Mouse (Mus musculus): ENCODE results near the gene Cdc25b. TPM values are rescaled to one million over a fixed set of nuclear protein-coding genes. Genes with fewer than 3 reads are reported as not detected.
A peak's percentile ranks its signal among the peaks of the same experiment; 100 is the strongest.

Gene Cdc25b
- total and polyA plus RNA-seq, 3 experiments: 12.6 to 34.5 TPM; not detected in 1

DNA sequence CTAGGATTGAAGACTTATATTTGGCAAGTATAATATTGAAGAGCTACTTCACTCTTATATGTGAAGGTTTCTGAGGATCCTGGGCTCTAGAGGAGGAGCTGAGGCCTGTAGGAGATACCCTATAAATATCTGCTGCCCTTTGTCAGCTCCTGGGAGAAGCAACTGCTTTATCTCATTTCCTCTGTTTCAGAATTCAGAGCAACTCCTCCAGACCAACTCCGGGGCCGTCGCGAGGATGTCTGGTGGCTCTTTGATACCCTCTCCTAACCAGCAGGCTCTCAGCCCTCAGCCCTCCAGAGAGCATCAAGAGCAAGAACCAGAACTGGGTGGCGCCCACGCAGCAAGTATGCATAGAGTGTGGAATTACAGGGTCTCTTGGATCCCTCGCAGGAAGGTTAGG lies 56.2 kb downstream of the Cdc25b start (continued):
- peak; percentile 57 to 70; a peak in 3 of 4 replicates for TF ChIP-seq EP300 (IDR thresholded peaks at IDR 0.05; ENCODE audit: low read depth in 1 of 2, low read length in 2 of 2)

Other genes with a start within 250 kb of the Cdc25b start
- 0.10 TPM in 1 of 2 replicates, not detected in the other for gene Gfra4, start 143.9 kb upstream of the Cdc25b start, total RNA-seq (2012; rRNA removed)
- gene Gfra4, start 143.9 kb upstream of the Cdc25b start, polyA plus RNA-seq (2012; ENCODE audit: insufficient read depth in 1 of 2, insufficient read length in 2 of 2, low read depth in 1 of 2, low replicate concordance in 2 of 2, missing spikeins in 1 of 2): not detected
- 0.12 TPM in 1 of 2 replicates, not detected in the other for gene Adam33, start 123.1 kb upstream of the Cdc25b start, total RNA-seq (2012; rRNA removed)
- gene Adam33, start 123.1 kb upstream of the Cdc25b start, polyA plus RNA-seq (2012; ENCODE audit: insufficient read depth in 1 of 2, insufficient read length in 2 of 2, low read depth in 1 of 2, low replicate concordance in 2 of 2, missing spikeins in 1 of 2): under 1 TPM in 1 of 2 experiments, not detected in 1; 0.28 TPM
- 0.04 TPM in 1 of 2 replicates, not detected in the other for gene Siglec1, start 100.2 kb upstream of the Cdc25b start, total RNA-seq (2012; rRNA removed)
- gene Siglec1, start 100.2 kb upstream of the Cdc25b start, polyA plus RNA-seq (2012; ENCODE audit: insufficient read depth in 1 of 2, insufficient read length in 2 of 2, low read depth in 1 of 2, low replicate concordance in 2 of 2, missing spikeins in 1 of 2): under 1 TPM in 1 of 2 experiments, not detected in 1; 0.07 TPM
- 0.04 and 0.07 TPM in 2 replicates for gene Hspa12b, start 59.7 kb upstream of the Cdc25b start, total RNA-seq (2012; rRNA removed)
- gene Hspa12b, start 59.7 kb upstream of the Cdc25b start, polyA plus RNA-seq (2012; ENCODE audit: insufficient read depth in 1 of 2, insufficient read length in 2 of 2, low read depth in 1 of 2, low replicate concordance in 2 of 2, missing spikeins in 1 of 2): 1 to 10 TPM in 1 of 2 experiments, not detected in 1; 1.2 TPM
- not detected in 2 replicates for gene Gm11037, start 53.5 kb upstream of the Cdc25b start, total RNA-seq (2012; rRNA removed)
- gene Gm11037, start 53.5 kb upstream of the Cdc25b start, polyA plus RNA-seq (2012; ENCODE audit: insufficient read depth in 1 of 2, insufficient read length in 2 of 2, low read depth in 1 of 2, low replicate concordance in 2 of 2, missing spikeins in 1 of 2): not detected
- 38.2 and 45.5 TPM in 2 replicates for gene 1700037H04Rik, start 26.9 kb upstream of the Cdc25b start, total RNA-seq (2012; rRNA removed)
- gene 1700037H04Rik, start 26.9 kb upstream of the Cdc25b start, polyA plus RNA-seq (2012; ENCODE audit: insufficient read depth in 1 of 2, insufficient read length in 2 of 2, low read depth in 1 of 2, low replicate concordance in 2 of 2, missing spikeins in 1 of 2): 10 to 100 TPM in 1 of 2 experiments, not detected in 1; 72.6 TPM
- gene Cenpb, start 6.9 kb upstream of the Cdc25b start, total RNA-seq (2012; rRNA removed): 16.1 and 24.3 TPM in 2 replicates
- gene Cenpb, start 6.9 kb upstream of the Cdc25b start, polyA plus RNA-seq (2012; ENCODE audit: insufficient read depth in 1 of 2, insufficient read length in 2 of 2, low read depth in 1 of 2, low replicate concordance in 2 of 2, missing spikeins in 1 of 2): 10 to 100 TPM in 1 of 2 experiments, not detected in 1; 34.9 TPM
- gene Spef1, start 333 bp downstream of the Cdc25b start, total RNA-seq (2012; rRNA removed): 0.46 and 1.8 TPM in 2 replicates
- gene Spef1, start 333 bp downstream of the Cdc25b start, polyA plus RNA-seq (2012; ENCODE audit: insufficient read depth in 1 of 2, insufficient read length in 2 of 2, low read depth in 1 of 2, low replicate concordance in 2 of 2, missing spikeins in 1 of 2): 1 to 10 TPM in 1 of 2 experiments, not detected in 1; 1.2 TPM
- gene Ap5s1, start 20.1 kb downstream of the Cdc25b start, total RNA-seq (2012; rRNA removed): 9.6 TPM in 2 replicates
- 10 to 100 TPM in 1 of 2 experiments, not detected in 1; 12.7 TPM for gene Ap5s1, start 20.1 kb downstream of the Cdc25b start, polyA plus RNA-seq (2012; ENCODE audit: insufficient read depth in 1 of 2, insufficient read length in 2 of 2, low read depth in 1 of 2, low replicate concordance in 2 of 2, missing spikeins in 1 of 2)
- 21.2 and 21.3 TPM in 2 replicates for gene Mavs, start 47.1 kb downstream of the Cdc25b start, total RNA-seq (2012; rRNA removed)
- 10 to 100 TPM in 1 of 2 experiments, not detected in 1; 32.1 TPM for gene Mavs, start 47.1 kb downstream of the Cdc25b start, polyA plus RNA-seq (2012; ENCODE audit: insufficient read depth in 1 of 2, insufficient read length in 2 of 2, low read depth in 1 of 2, low replicate concordance in 2 of 2, missing spikeins in 1 of 2)
- gene Pank2, start 75.5 kb downstream of the Cdc25b start, total RNA-seq (2012; rRNA removed): 34.9 and 36.0 TPM in 2 replicates
- gene Pank2, start 75.5 kb downstream of the Cdc25b start, polyA plus RNA-seq (2012; ENCODE audit: insufficient read depth in 1 of 2, insufficient read length in 2 of 2, low read depth in 1 of 2, low replicate concordance in 2 of 2, missing spikeins in 1 of 2): 100 to 1,000 TPM in 1 of 2 experiments, 10 to 100 TPM in 1; 71.8 to 275 TPM
- 0.73 and 0.78 TPM in 2 replicates for gene Rnf24, start 165.9 kb downstream of the Cdc25b start, total RNA-seq (2012; rRNA removed)
- 1 to 10 TPM in 1 of 2 experiments, not detected in 1; 2.9 TPM for gene Rnf24, start 165.9 kb downstream of the Cdc25b start, polyA plus RNA-seq (2012; ENCODE audit: insufficient read depth in 1 of 2, insufficient read length in 2 of 2, low read depth in 1 of 2, low replicate concordance in 2 of 2, missing spikeins in 1 of 2)